Mouse (Mus musculus) intestine, embryonic 14.5 days (tissue): ENCODE data around the gene Thsd7b. TPM values are rescaled to one million over a fixed set of nuclear protein-coding genes. Genes with fewer than 3 reads are reported as not detected.

Source experiments
- ATAC-seq: fragments of 200-750 bp; cut with Nextera tagmentation; replicated peaks from 2 replicates; pipeline ENCODE4 v1.8.0; 2017; ENCODE audit warnings: low read depth, moderate number of reproducible peaks, moderate TSS enrichment, moderate library complexity; ENCODE audit not compliant: low FRiP score, low TSS enrichment
- DNase-seq: peaks from one replicate; pipeline ENCODE4 v3.0.0-alpha.2; 2018; ENCODE audit warnings: low spot score
- H3K27ac ChIP-seq: fragments of 300-500 bp; sonication (generic); 2 replicates; pipeline ENCODE4 v1.5.1; 2014; ENCODE audit warnings: low read depth, mild to moderate bottlenecking, control low read depth
- H3K27me3 ChIP-seq: fragments of 300-500 bp; sonication (generic); replicated peaks from 2 replicates; pipeline ENCODE4 v1.6.1; 2014; ENCODE audit warnings: low read length, control low read depth; ENCODE audit not compliant: control insufficient read depth, insufficient read depth
- H3K36me3 ChIP-seq: fragments of 300-500 bp; sonication (generic); 2 replicates; pipeline ENCODE4 v1.6.1; 2014; ENCODE audit warnings: low read length, control low read depth; ENCODE audit not compliant: control insufficient read depth, insufficient read depth
- H3K4me1 ChIP-seq: fragments of 300-500 bp; sonication (generic); replicated peaks from 2 replicates; pipeline ENCODE4 v1.6.1; 2014; ENCODE audit warnings: low read length, control low read depth, mixed read lengths; ENCODE audit not compliant: control insufficient read depth, insufficient read depth
- H3K4me2 ChIP-seq: fragments of 300-500 bp; sonication (generic); 2 replicates; pipeline ENCODE4 v1.6.1; 2014; ENCODE audit warnings: low read length
- H3K4me3 ChIP-seq: fragments of 300-500 bp; sonication (generic); 2 replicates; pipeline ENCODE4 v1.5.1; 2014; ENCODE audit warnings: low read depth, low read length, control low read depth, mixed read lengths
- H3K9ac ChIP-seq: fragments of 300-500 bp; sonication (generic); 2 replicates; pipeline ENCODE4 v1.6.1; 2014; ENCODE audit warnings: mild to moderate bottlenecking, low read length
- H3K9me3 ChIP-seq: fragments of 300-500 bp; sonication (generic); 2 replicates; pipeline ENCODE4 v1.6.1; 2016; ENCODE audit warnings: low read length, control low read depth; ENCODE audit not compliant: control insufficient read depth
- WGBS: fragments of 180-500 bp; shearing (Covaris S2); extraction: QIAGEN DNeasy Blood & Tissue Kit; methylation state at CpG from one replicate; pipeline ENCODE4 v1.1.7; 2014; 5-methylcytosine and 5-hydroxymethylcytosine counted together
- polyA plus RNA-seq: library from polyadenylated mRNA; unstranded; fragments of >200 nt; fragmentation: Nextera tagmentation; extraction: Ambion mirVana; gene quantifications from 2 replicates; pipeline ENCODE4 v1.2.1, GENCODE M21; 2014

Gene Thsd7b
- polyA plus RNA-seq, 1 experiment from 2014 or later, result 1.0 TPM

DNA sequence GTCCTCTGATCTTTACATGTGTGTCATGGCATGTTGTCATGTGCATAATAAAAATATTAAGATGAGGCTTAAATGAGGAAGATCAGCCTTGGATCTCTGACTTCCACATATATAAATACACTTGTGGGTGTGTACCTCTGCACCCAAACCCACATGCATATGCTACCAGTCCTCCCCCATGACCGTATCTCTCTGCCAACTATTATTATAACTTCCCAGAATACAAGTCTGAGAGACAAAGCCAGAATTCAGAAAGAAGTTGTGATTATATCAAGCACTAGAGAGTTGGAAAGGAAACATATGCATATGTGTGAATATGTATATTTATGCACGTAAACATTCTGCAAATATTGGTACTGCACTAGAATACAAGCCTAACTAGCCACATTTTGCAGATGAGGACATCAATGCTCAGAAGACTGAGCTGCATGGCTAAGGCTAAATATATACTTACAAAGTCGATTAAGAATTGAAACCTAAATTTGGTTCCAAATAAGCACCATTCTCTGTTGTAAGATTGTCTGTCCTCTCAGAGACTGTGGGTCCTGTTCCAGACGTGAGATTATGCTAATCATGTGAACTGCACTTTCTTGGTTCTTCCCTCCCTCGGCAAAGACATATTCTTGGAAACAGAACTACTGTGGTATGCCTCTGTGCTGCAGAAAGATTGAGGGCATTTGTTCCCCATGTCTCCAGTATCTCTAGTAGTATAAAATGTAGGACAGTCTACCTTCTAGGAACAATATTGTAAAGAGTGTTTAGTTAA lies 211.3 kb downstream of the Thsd7b start:
- H3K4me2 ChIP-seq, result no peak overlapping the region
- H3K4me3 ChIP-seq, result no peak overlapping the region
- H3K9me3 ChIP-seq, result no peaks in the 10 kb centered on the region
- DNase-seq (no peak), ATAC-seq (no peak)
- no peaks in the 10 kb centered on the region for H3K36me3 ChIP-seq
- 73% methylated on average over 5 of the region's 5 CpGs for WGBS
- no peaks in the 10 kb centered on the region for H3K4me1 ChIP-seq
- no peaks in the 10 kb centered on the region for H3K27me3 ChIP-seq
- no peak overlapping the region for H3K9ac ChIP-seq
- H3K27ac ChIP-seq, result no peak overlapping the region

DNA sequence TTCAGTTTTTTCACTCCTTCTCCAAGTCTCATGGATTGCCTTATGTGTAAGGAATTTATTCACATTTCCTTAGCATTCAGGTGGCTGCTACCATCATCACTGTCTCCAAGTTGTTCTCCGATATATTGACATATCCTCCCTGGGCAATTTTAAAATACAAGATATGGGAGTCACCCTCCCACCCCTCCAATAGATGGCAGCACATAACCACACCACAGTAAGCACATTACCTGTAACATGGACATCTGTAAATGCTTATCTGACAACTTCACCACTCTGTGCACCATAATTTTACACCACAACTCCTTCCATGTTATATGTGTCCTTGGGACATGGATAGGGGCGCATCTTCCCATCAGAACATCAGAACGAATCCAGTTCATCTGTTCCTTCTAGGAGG lies 218.0 kb downstream of the Thsd7b start:
- Histone ChIP-seq H3K9me3 (no peaks in the 10 kb centered on the region), H3K27me3 (no peaks in the 10 kb centered on the region), H3K9ac (no peak overlapping the region), H3K27ac (no peak overlapping the region), H3K4me2 (no peak overlapping the region), H3K36me3 (no peaks in the 10 kb centered on the region), H3K4me1 (no peaks in the 10 kb centered on the region), H3K4me3 (no peak overlapping the region)
- ATAC-seq (no peak), DNase-seq (no peak)
- WGBS, result 89% methylated on average over 3 of the region's 3 CpGs

DNA sequence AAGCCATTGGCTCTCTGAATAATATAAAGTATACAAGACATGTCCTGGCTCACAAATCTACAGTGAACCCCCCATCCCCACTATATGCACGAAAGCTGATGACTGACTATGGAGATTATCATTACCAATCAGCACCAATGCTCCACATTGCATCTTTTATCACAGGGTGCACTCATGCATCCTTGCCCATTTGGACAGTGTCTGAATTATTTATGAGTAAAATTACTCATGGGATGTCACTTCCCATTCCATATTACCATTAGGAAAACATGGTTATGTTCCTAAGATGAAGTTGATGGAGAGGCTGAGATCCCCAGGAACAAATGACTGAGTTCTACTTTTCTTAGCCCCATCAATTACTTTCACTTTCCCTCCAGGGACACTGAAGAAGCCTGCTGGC lies 220.8 kb downstream of the Thsd7b start:
- 86% methylated on average over 1 of the region's 1 CpGs for WGBS
- H3K9me3 ChIP-seq, result no peaks in the 10 kb centered on the region
- H3K9ac ChIP-seq, result no peak overlapping the region
- no peak overlapping the region for H3K27ac ChIP-seq
- no peaks in the 10 kb centered on the region for H3K36me3 ChIP-seq
- no peak overlapping the region for H3K4me2 ChIP-seq
- DNase-seq, result no peak
- no peak for ATAC-seq
- no peak overlapping the region for H3K4me3 ChIP-seq
- no peaks in the 10 kb centered on the region for H3K27me3 ChIP-seq
- no peaks in the 10 kb centered on the region for H3K4me1 ChIP-seq

DNA sequence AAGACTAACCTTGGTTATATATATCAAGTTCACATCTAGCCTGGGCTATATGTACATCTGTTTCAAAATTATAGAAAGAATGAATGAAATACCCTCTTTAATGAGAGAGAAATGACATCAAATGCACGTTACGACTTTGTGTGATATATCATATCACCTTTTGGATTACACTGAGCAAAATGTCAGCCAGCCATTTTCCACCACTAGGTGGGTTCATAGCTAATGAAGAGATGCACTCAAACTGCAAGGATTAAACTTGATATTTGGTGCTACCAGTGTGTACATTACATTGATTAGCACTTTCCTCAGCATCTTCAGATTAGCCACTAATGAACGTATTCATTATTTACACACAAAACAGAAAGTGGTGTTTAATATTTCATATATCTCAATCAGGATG lies 228.6 kb downstream of the Thsd7b start:
- ATAC-seq (no peak), DNase-seq (no peak)
- Histone ChIP-seq H3K36me3 (no peaks in the 10 kb centered on the region), H3K27ac (no peak overlapping the region), H3K4me3 (no peak overlapping the region), H3K4me1 (no peaks in the 10 kb centered on the region), H3K27me3 (no peaks in the 10 kb centered on the region), H3K4me2 (no peak overlapping the region), H3K9ac (no peak overlapping the region), H3K9me3 (no peaks in the 10 kb centered on the region)
- WGBS, result 77% methylated on average over 3 of the region's 3 CpGs

DNA sequence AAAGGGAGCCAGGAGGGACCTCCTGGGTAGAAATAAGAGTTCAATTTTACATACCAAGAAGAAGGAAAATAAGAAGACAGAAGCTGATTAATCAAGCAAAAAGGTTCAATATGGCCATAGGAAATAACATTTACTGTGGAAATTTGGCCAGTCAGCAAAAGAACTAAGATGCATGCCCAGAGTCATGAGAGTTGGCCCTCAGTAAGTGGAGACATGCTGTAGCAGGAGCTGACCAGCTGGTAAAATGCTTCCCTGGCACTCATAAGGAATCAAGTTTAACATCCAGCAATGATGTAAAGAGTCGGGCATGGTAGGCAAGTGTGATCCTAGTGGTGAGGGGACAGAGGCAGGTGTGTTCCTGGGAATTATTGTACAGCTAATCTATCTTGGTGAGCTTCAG lies 243.3 kb downstream of the Thsd7b start:
- ATAC-seq, result no peak
- DNase-seq, result no peak
- Histone ChIP-seq H3K9me3 (no peaks in the 10 kb centered on the region), H3K36me3 (no peaks in the 10 kb centered on the region), H3K27ac (no peak overlapping the region), H3K27me3 (no peaks in the 10 kb centered on the region), H3K9ac (no peak overlapping the region), H3K4me1 (no peaks in the 10 kb centered on the region), H3K4me2 (no peak overlapping the region), H3K4me3 (no peak overlapping the region)
- 79% methylated on average over 1 of the region's 1 CpGs for WGBS

DNA sequence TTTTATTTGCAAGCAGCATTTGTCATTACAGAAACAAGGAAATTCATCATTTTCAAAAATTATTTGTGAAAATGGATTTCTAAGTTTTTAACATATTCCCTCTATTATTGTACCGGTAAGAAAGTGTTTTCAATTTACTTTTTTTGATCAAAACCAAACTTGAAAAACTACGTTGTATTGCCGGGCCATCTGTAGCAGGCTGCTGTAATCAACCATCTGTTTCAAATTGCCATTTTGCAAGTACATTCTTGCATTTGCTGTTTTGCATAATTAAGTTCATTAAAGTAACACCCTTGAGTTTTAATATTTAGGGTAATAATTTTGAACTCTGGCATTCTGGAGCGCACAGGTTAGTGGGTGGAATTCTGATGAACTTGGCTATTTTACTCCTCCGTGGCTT lies 246.6 kb downstream of the Thsd7b start:
- no peak overlapping the region for H3K9ac ChIP-seq
- H3K27me3 ChIP-seq, result no peaks in the 10 kb centered on the region
- WGBS, result 88% methylated on average over 5 of the region's 5 CpGs
- no peaks in the 10 kb centered on the region for H3K36me3 ChIP-seq
- H3K4me1 ChIP-seq, result no peaks in the 10 kb centered on the region
- DNase-seq (no peak), ATAC-seq (no peak)
- no peak overlapping the region for H3K4me2 ChIP-seq
- no peaks in the 10 kb centered on the region for H3K9me3 ChIP-seq
- H3K4me3 ChIP-seq, result no peak overlapping the region
- no peak overlapping the region for H3K27ac ChIP-seq

- no peak for ATAC-seq
- Histone ChIP-seq H3K4me2 (no peak overlapping the region), H3K27ac (no peak overlapping the region), H3K4me3 (no peak overlapping the region), H3K36me3 (no peaks in the 10 kb centered on the region), H3K27me3 (no peaks in the 10 kb centered on the region), H3K4me1 (no peaks in the 10 kb centered on the region), H3K9me3 (no peaks in the 10 kb centered on the region), H3K9ac (no peak overlapping the region)
- DNase-seq, result no peak
- WGBS, result 92% methylated on average over 2 of the region's 2 CpGs
These were observed 253.9 kb downstream of the Thsd7b start for GRCm38 (mm10) chr1:129526967-129527366.

GRCm38 (mm10) chr1:129532206-129532605 lies 259.1 kb downstream of the Thsd7b start:
- H3K9me3 ChIP-seq, result no peaks in the 10 kb centered on the region
- no peak overlapping the region for H3K4me2 ChIP-seq
- no peaks in the 10 kb centered on the region for H3K36me3 ChIP-seq
- no peak overlapping the region for H3K4me3 ChIP-seq
- WGBS, result 92% methylated on average over 3 of the region's 3 CpGs
- DNase-seq (no peak), ATAC-seq (no peak)
- H3K4me1 ChIP-seq, result no peaks in the 10 kb centered on the region
- no peak overlapping the region for H3K27ac ChIP-seq
- H3K9ac ChIP-seq, result no peak overlapping the region
- H3K27me3 ChIP-seq, result no peaks in the 10 kb centered on the region

GRCm38 (mm10) chr1:129538508-129538907 lies 265.4 kb downstream of the Thsd7b start:
- Histone ChIP-seq H3K36me3 (no peaks in the 10 kb centered on the region), H3K4me2 (no peak overlapping the region), H3K27me3 (no peaks in the 10 kb centered on the region), H3K4me1 (no peaks in the 10 kb centered on the region), H3K9me3 (no peaks in the 10 kb centered on the region), H3K27ac (no peak overlapping the region), H3K9ac (no peak overlapping the region), H3K4me3 (no peak overlapping the region)
- ATAC-seq, result no peak
- DNase-seq, result no peak
- WGBS, result 75% methylated on average over 2 of the region's 2 CpGs
